Mouse (Mus musculus) erythroblast, embryonic 14.5 days (primary cell): Measurements from ENCODE around the gene Rps6ka5. TPM values are rescaled to one million over a fixed set of nuclear protein-coding genes. Genes with fewer than 3 reads are reported as not detected.

Experiments used
- H3K27me3 ChIP-seq: 2 replicates; pipeline ENCODE4 v1.6.1; 2012; ENCODE audit warnings: inconsistent platforms; ENCODE audit not compliant: control insufficient read depth
- H3K36me3 ChIP-seq: 2 replicates; pipeline ENCODE4 v1.6.1; 2012; ENCODE audit warnings: mild to moderate bottlenecking, inconsistent platforms; ENCODE audit not compliant: control insufficient read depth
- H3K4me1 ChIP-seq: 2 replicates; pipeline ENCODE4 v1.6.1; 2012; ENCODE audit warnings: inconsistent platforms; ENCODE audit not compliant: control insufficient read depth
- H3K4me3 ChIP-seq: replicated peaks from 2 replicates; pipeline ENCODE3; 2012; ENCODE audit warnings: moderate library complexity, mild to moderate bottlenecking, inconsistent platforms
- H3K9me3 ChIP-seq: 2 replicates; pipeline ENCODE4 v1.6.1; 2012; ENCODE audit warnings: low read length, inconsistent platforms, mixed read lengths; ENCODE audit not compliant: control insufficient read depth
- GATA1 ChIP-seq: IDR thresholded peaks from 2 replicates; pipeline ENCODE4 v1.6.1; 2012; ENCODE audit warnings: low read length, inconsistent platforms, mixed read lengths
- TAL1 ChIP-seq: IDR thresholded peaks from 3 replicates; pipeline ENCODE4 v1.6.1; 2012; ENCODE audit warnings: low read length, inconsistent platforms, mixed read lengths
- polyA plus RNA-seq: library from polyadenylated mRNA; stranded (reverse); fragments of >175 nt; gene quantifications from 2 replicates; pipeline ENCODE4 v1.2.3, GENCODE M21; 2012

Gene Rps6ka5
- polyA plus RNA-seq, 1 experiment: 0.15 TPM

DNA sequence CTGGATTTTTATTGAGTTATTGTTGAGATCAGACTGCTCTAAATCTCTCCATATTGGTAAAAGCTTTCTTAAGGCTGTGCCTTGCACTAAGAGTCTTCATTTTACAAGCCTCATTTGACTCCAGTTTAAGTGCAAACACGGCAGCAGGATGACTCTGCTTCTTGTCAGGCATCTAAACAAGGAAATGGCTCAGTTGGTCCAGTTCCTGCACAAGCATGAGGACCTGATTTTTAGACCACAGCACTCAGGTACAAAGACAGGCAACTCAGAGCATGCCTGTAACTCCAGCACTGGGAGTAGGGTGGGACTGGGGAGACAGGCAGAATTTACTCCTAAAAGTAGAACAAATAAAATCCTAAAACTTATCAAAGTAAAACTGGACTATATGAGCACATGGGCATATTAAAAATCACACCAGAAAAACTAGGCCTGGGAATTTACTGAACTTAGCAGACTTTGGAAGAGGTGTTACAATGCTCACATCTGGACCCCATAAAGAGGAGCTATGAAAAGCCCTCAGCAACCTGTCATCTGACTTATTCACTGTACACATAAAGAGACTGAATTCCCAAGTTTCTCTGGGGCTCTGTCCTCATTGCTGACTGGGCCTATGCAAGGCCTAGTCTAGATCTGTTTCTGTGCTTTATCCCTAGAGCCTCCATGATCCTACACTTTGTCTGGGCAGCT is 99.6 kb downstream of the Rps6ka5 start:
- Histone ChIP-seq H3K4me1 (no peaks in the 10 kb centered on the region), H3K9me3 (no peaks in the 10 kb centered on the region), H3K4me3 (no peak overlapping the region), H3K36me3 (no peaks in the 10 kb centered on the region), H3K27me3 (no peaks in the 10 kb centered on the region)
- TF ChIP-seq TAL1 (no peak), GATA1 (no peak)

DNA sequence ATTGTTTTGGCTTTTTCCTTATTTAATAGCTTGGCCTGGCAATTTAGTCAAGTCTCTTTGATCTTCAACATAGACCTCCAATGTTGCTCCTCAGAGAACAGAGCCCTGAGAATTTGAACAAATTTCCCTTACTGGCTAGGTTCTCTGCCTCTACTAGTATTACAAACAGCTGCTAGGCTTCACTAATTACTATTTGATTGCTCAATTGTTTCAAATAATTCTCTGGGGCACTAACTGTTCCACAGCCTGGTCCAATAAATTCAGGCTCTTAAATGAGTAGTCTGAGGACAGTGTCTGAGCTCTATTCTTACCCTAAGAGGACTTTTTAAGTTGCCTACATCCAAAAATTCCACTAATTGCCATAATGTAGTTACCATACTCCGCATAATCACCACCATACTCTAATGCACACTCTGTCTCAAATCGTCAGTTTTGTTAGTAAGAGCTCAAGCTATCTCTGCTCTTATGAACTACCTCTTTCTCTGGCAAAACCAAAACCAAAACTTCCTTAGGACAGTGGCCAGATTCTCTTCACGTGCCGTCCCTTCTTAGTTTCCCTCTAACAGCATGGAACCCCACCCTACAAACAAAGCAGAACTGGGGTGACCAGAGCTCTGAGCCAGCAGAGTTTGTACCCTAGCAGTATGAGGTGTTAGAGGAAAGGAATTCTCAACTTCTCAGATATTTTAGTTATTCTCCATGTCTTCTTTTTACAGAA is 100.4 kb downstream of the Rps6ka5 start:
- H3K36me3 ChIP-seq: no peaks in the 10 kb centered on the region
- H3K4me3 ChIP-seq: no peak overlapping the region
- TF ChIP-seq TAL1 (no peak), GATA1 (no peak)
- no peaks in the 10 kb centered on the region for H3K9me3 ChIP-seq
- H3K27me3 ChIP-seq: no peaks in the 10 kb centered on the region
- no peaks in the 10 kb centered on the region for H3K4me1 ChIP-seq

GRCm38 (mm10) chr12:100624854-100625447 is 101.8 kb downstream of the Rps6ka5 start:
- H3K4me3 ChIP-seq: no peak overlapping the region
- no peaks in the 10 kb centered on the region for H3K9me3 ChIP-seq
- H3K36me3 ChIP-seq: no peaks in the 10 kb centered on the region
- TF ChIP-seq TAL1 (no peak), GATA1 (no peak)
- H3K4me1 ChIP-seq: no peaks in the 10 kb centered on the region
- no peaks in the 10 kb centered on the region for H3K27me3 ChIP-seq

- no peaks in the 10 kb centered on the region for H3K27me3 ChIP-seq
- TF ChIP-seq GATA1: no peak
- TF ChIP-seq TAL1: no peak
- no peaks in the 10 kb centered on the region for H3K36me3 ChIP-seq
- no peaks in the 10 kb centered on the region for H3K4me1 ChIP-seq
- no peak overlapping the region for H3K4me3 ChIP-seq
- no peaks in the 10 kb centered on the region for H3K9me3 ChIP-seq
Observed at GRCm38 (mm10) chr12:100615251-100615650, 111.5 kb downstream of the Rps6ka5 start.

GRCm38 (mm10) chr12:100613878-100614277 is 112.9 kb downstream of the Rps6ka5 start:
- Histone ChIP-seq H3K9me3 (no peaks in the 10 kb centered on the region), H3K36me3 (no peaks in the 10 kb centered on the region), H3K27me3 (no peaks in the 10 kb centered on the region), H3K4me3 (no peak overlapping the region), H3K4me1 (peaks cover 2% of the 10 kb centered on the region; the same call in 1 of the 2 replicates)
- TF ChIP-seq GATA1 (no peak), TAL1 (no peak)

DNA sequence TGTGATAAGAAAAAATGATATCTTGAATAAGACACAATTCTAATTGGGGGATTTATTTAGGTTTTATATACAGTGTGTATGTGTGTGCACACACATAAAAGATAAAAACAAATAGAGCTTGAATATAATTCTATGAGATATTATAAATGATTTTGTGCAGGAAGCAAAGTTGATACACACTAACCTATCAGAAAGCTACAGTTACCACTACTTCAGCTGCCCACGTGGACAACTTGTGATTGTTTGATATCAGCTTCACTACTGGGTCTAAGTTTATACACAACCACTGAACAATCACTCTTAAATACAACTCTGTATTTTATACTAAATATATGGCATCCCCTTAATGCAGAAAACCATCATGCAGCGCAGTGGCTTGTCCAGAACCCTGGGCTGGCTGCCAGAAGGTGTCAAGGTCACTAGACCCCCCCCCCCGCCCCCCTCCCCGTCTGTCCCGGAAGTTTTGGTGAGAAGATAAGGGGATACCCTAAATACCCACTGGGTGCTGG is 113.5 kb downstream of the Rps6ka5 start:
- Histone ChIP-seq H3K27me3 (no peaks in the 10 kb centered on the region), H3K36me3 (no peaks in the 10 kb centered on the region), H3K9me3 (no peaks in the 10 kb centered on the region), H3K4me1 (peaks cover 2% of the 10 kb centered on the region; the same call in 1 of the 2 replicates), H3K4me3 (no peak overlapping the region)
- TF ChIP-seq TAL1 (no peak), GATA1 (no peak)

- no peaks in the 10 kb centered on the region for H3K9me3 ChIP-seq
- TF ChIP-seq GATA1 (no peak), TAL1 (no peak)
- H3K27me3 ChIP-seq: no peaks in the 10 kb centered on the region
- H3K4me3 ChIP-seq: no peak overlapping the region
- peaks cover 2% of the 10 kb centered on the region; the same call in 1 of the 2 replicates for H3K4me1 ChIP-seq
- H3K36me3 ChIP-seq: no peaks in the 10 kb centered on the region
Observed at GRCm38 (mm10) chr12:100609766-100610165, 117.0 kb downstream of the Rps6ka5 start.

- TF ChIP-seq GATA1: no peak
- TF ChIP-seq TAL1: no peak
- Histone ChIP-seq H3K4me3 (no peak overlapping the region), H3K36me3 (no peaks in the 10 kb centered on the region), H3K27me3 (no peaks in the 10 kb centered on the region), H3K4me1 (peaks cover 2% of the 10 kb centered on the region; the same call in 1 of the 2 replicates), H3K9me3 (no peaks in the 10 kb centered on the region)
Observed at GRCm38 (mm10) chr12:100609064-100609463, 117.7 kb downstream of the Rps6ka5 start.

GRCm38 (mm10) chr12:100606733-100607132 is 120.0 kb downstream of the Rps6ka5 start:
- Histone ChIP-seq H3K9me3 (no peaks in the 10 kb centered on the region), H3K36me3 (no peaks in the 10 kb centered on the region), H3K4me1 (peaks cover 2% of the 10 kb centered on the region; the same call in 1 of the 2 replicates), H3K4me3 (no peak overlapping the region), H3K27me3 (no peaks in the 10 kb centered on the region)
- TF ChIP-seq GATA1 (no peak), TAL1 (no peak)
